Mouse (Mus musculus): Measurements from ENCODE around the gene Col12a1. TPM values are rescaled to one million over a fixed set of nuclear protein-coding genes. Genes with fewer than 3 reads are reported as not detected.

Col12a1 gene
- total RNA-seq, 1 experiment, result 14.5 TPM

GRCm38 (mm10) chr9:79637879-79638278 lies 80.8 kb downstream of the Col12a1 start:
- Histone ChIP-seq H3K9ac (ENCODE audit: insufficient read depth, low read depth, low read length, poor library complexity, severe bottlenecking) (no peak overlapping the region), H3K36me3 (ENCODE audit: control insufficient read depth, insufficient read depth, low read length, poor library complexity, severe bottlenecking) (no peaks in the 10 kb centered on the region), H3K4me1 (ENCODE audit: control insufficient read depth in 2 of 2, insufficient read depth in 2 of 2, low read length in 2 of 2, poor library complexity in 1 of 2) (no peaks in the 10 kb centered on the region), H3K9me3 (ENCODE audit: control insufficient read depth, insufficient read depth, low read depth, low read length) (no peaks in the 10 kb centered on the region), H3K27ac (ENCODE audit: insufficient read depth, low read depth, low read length, poor library complexity, severe bottlenecking) (no peak overlapping the region), H3K4me3 (ENCODE audit: insufficient read depth in 1 of 2, low read depth in 1 of 2, low read length in 2 of 2, poor library complexity in 1 of 2, severe bottlenecking in 1 of 2) (no peak overlapping the region)
- in situ Hi-C loops (cut with MboI; ENCODE audit: low sequenced_read_pairs in 2 of 2, unreplicated experiment in 2 of 2), result no loop called here
- TF ChIP-seq CHD2 (IDR thresholded peaks at IDR 0.05; ENCODE audit: low read depth, low read length) (no peak), ZC3H11A (IDR thresholded peaks at IDR 0.05; ENCODE audit: borderline replicate concordance, low read depth, low read length) (no peak), ZNF384 (IDR thresholded peaks at IDR 0.05; ENCODE audit: low read depth, low read length) (no peak), HCFC1 (IDR thresholded peaks at IDR 0.05; ENCODE audit: borderline replicate concordance, insufficient read depth, low read length) (no peak), MAFK (IDR thresholded peaks at IDR 0.05; ENCODE audit: insufficient read depth, low read depth, low read length) (no peak)
- DNase-seq (ENCODE audit: low read depth, low spot score), result no peak

- Histone ChIP-seq H3K4me1 (ENCODE audit: control insufficient read depth in 2 of 2, insufficient read depth in 2 of 2, low read length in 2 of 2, poor library complexity in 1 of 2) (no peaks in the 10 kb centered on the region), H3K9ac (ENCODE audit: insufficient read depth, low read depth, low read length, poor library complexity, severe bottlenecking) (no peak overlapping the region), H3K4me3 (ENCODE audit: insufficient read depth in 1 of 2, low read depth in 1 of 2, low read length in 2 of 2, poor library complexity in 1 of 2, severe bottlenecking in 1 of 2) (no peak overlapping the region), H3K9me3 (ENCODE audit: control insufficient read depth, insufficient read depth, low read depth, low read length) (no peaks in the 10 kb centered on the region), H3K36me3 (ENCODE audit: control insufficient read depth, insufficient read depth, low read length, poor library complexity, severe bottlenecking) (no peaks in the 10 kb centered on the region), H3K27ac (ENCODE audit: insufficient read depth, low read depth, low read length, poor library complexity, severe bottlenecking) (no peak overlapping the region)
- no peak for DNase-seq (ENCODE audit: low read depth, low spot score)
- in situ Hi-C loops (cut with MboI; ENCODE audit: low sequenced_read_pairs in 2 of 2, unreplicated experiment in 2 of 2), result no loop called here
- TF ChIP-seq ZC3H11A (IDR thresholded peaks at IDR 0.05; ENCODE audit: borderline replicate concordance, low read depth, low read length), result no peak
- TF ChIP-seq CHD2 (IDR thresholded peaks at IDR 0.05; ENCODE audit: low read depth, low read length), result no peak
- no peak for TF ChIP-seq HCFC1 (IDR thresholded peaks at IDR 0.05; ENCODE audit: borderline replicate concordance, insufficient read depth, low read length)
- no peak for TF ChIP-seq ZNF384 (IDR thresholded peaks at IDR 0.05; ENCODE audit: low read depth, low read length)
- no peak for TF ChIP-seq MAFK (IDR thresholded peaks at IDR 0.05; ENCODE audit: insufficient read depth, low read depth, low read length)
Measured at GRCm38 (mm10) chr9:79634076-79634475, 84.6 kb downstream of the Col12a1 start.

- no peaks in the 10 kb centered on the region for H3K4me1 ChIP-seq (ENCODE audit: control insufficient read depth in 2 of 2, insufficient read depth in 2 of 2, low read length in 2 of 2, poor library complexity in 1 of 2)
- H3K9me3 ChIP-seq (ENCODE audit: control insufficient read depth, insufficient read depth, low read depth, low read length), result no peaks in the 10 kb centered on the region
- H3K4me3 ChIP-seq (ENCODE audit: insufficient read depth in 1 of 2, low read depth in 1 of 2, low read length in 2 of 2, poor library complexity in 1 of 2, severe bottlenecking in 1 of 2), result no peak overlapping the region
- H3K27ac ChIP-seq (ENCODE audit: insufficient read depth, low read depth, low read length, poor library complexity, severe bottlenecking), result no peak overlapping the region
- H3K9ac ChIP-seq (ENCODE audit: insufficient read depth, low read depth, low read length, poor library complexity, severe bottlenecking), result no peak overlapping the region
- no peak for DNase-seq (ENCODE audit: low read depth, low spot score)
- in situ Hi-C loops (cut with MboI; ENCODE audit: low sequenced_read_pairs in 2 of 2, unreplicated experiment in 2 of 2), result no loop called here
- TF ChIP-seq HCFC1 (IDR thresholded peaks at IDR 0.05; ENCODE audit: borderline replicate concordance, insufficient read depth, low read length) (no peak), ZNF384 (IDR thresholded peaks at IDR 0.05; ENCODE audit: low read depth, low read length) (no peak), MAFK (IDR thresholded peaks at IDR 0.05; ENCODE audit: insufficient read depth, low read depth, low read length) (no peak), ZC3H11A (IDR thresholded peaks at IDR 0.05; ENCODE audit: borderline replicate concordance, low read depth, low read length) (no peak), CHD2 (IDR thresholded peaks at IDR 0.05; ENCODE audit: low read depth, low read length) (no peak)
- no peaks in the 10 kb centered on the region for H3K36me3 ChIP-seq (ENCODE audit: control insufficient read depth, insufficient read depth, low read length, poor library complexity, severe bottlenecking)
Measured at GRCm38 (mm10) chr9:79631186-79631585, 87.4 kb downstream of the Col12a1 start.

GRCm38 (mm10) chr9:79618839-79619597 lies 99.6 kb downstream of the Col12a1 start:
- H3K9me3 ChIP-seq (ENCODE audit: control insufficient read depth, insufficient read depth, low read depth, low read length), result no peaks in the 10 kb centered on the region
- no peaks in the 10 kb centered on the region for H3K36me3 ChIP-seq (ENCODE audit: control insufficient read depth, insufficient read depth, low read length, poor library complexity, severe bottlenecking)
- H3K4me3 ChIP-seq (ENCODE audit: insufficient read depth in 1 of 2, low read depth in 1 of 2, low read length in 2 of 2, poor library complexity in 1 of 2, severe bottlenecking in 1 of 2), result no peak overlapping the region
- TF ChIP-seq MAFK (IDR thresholded peaks at IDR 0.05; ENCODE audit: insufficient read depth, low read depth, low read length), result no peak
- no peak for TF ChIP-seq ZNF384 (IDR thresholded peaks at IDR 0.05; ENCODE audit: low read depth, low read length)
- no peak for TF ChIP-seq CHD2 (IDR thresholded peaks at IDR 0.05; ENCODE audit: low read depth, low read length)
- H3K27ac ChIP-seq (ENCODE audit: insufficient read depth, low read depth, low read length, poor library complexity, severe bottlenecking), result no peak overlapping the region
- in situ Hi-C loops (cut with MboI; ENCODE audit: low sequenced_read_pairs in 2 of 2, unreplicated experiment in 2 of 2), result no loop called here
- no peak overlapping the region for H3K9ac ChIP-seq (ENCODE audit: insufficient read depth, low read depth, low read length, poor library complexity, severe bottlenecking)
- no peak for DNase-seq (ENCODE audit: low read depth, low spot score)
- H3K4me1 ChIP-seq (ENCODE audit: control insufficient read depth in 2 of 2, insufficient read depth in 2 of 2, low read length in 2 of 2, poor library complexity in 1 of 2), result peaks cover 0 to 6% of the 10 kb centered on the region in 2 experiments; a peak in 3 of 4 replicates
